Mouse (Mus musculus) forebrain, embryonic 14.5 days (tissue): ENCODE measurements around the gene Rtn4r. TPM values are rescaled to one million over a fixed set of nuclear protein-coding genes. Genes with fewer than 3 reads are reported as not detected.

Source experiments
- ATAC-seq: fragments of 200-750 bp; cut with Nextera tagmentation; 2 replicates; pipeline ENCODE4 v1.8.0; 2017; ENCODE audit warnings: mild to moderate bottlenecking, moderate library complexity
- DNase-seq: peaks from one replicate; pipeline ENCODE4 v3.0.0-alpha.2; 2015; ENCODE audit warnings: low spot score
- H3K27ac ChIP-seq: fragments of 300-500 bp; sonication (generic); 2 replicates; pipeline ENCODE4 v1.5.1; 2014; ENCODE audit warnings: low read depth, mild to moderate bottlenecking, control low read depth, low read length, moderate library complexity
- H3K27me3 ChIP-seq: fragments of 300-500 bp; sonication (generic); replicated peaks from 2 replicates; pipeline ENCODE4 v1.6.1; 2014; ENCODE audit warnings: low read length, control low read depth, mixed read lengths; ENCODE audit not compliant: control insufficient read depth, insufficient read depth
- H3K36me3 ChIP-seq: fragments of 300-500 bp; sonication (generic); 2 replicates; pipeline ENCODE4 v1.6.1; 2014; ENCODE audit warnings: low read length, control low read depth; ENCODE audit not compliant: control insufficient read depth, insufficient read depth
- H3K4me1 ChIP-seq: fragments of 300-500 bp; sonication (generic); 2 replicates; pipeline ENCODE4 v1.6.1; 2014; ENCODE audit warnings: antibody characterized with exemption, low read length, control low read depth; ENCODE audit not compliant: control insufficient read depth, insufficient read depth
- H3K4me2 ChIP-seq: fragments of 300-500 bp; sonication (generic); 2 replicates; pipeline ENCODE4 v1.6.1; 2014; ENCODE audit warnings: mild to moderate bottlenecking, control low read depth, low read length
- H3K4me3 ChIP-seq: fragments of 300-500 bp; sonication (generic); 2 replicates; pipeline ENCODE4 v1.5.1; 2014; ENCODE audit warnings: low read depth, low read length, control low read depth
- H3K9ac ChIP-seq: fragments of 300-500 bp; sonication (generic); 2 replicates; pipeline ENCODE4 v1.6.1; 2014; ENCODE audit warnings: mild to moderate bottlenecking, low read length, control low read depth, moderate library complexity
- H3K9me3 ChIP-seq: fragments of 300-500 bp; sonication (generic); replicated peaks from 2 replicates; pipeline ENCODE4 v1.6.1; 2016; ENCODE audit warnings: low read length, control low read depth, mixed read lengths; ENCODE audit not compliant: control insufficient read depth
- WGBS: fragments of 180-500 bp; shearing (Covaris S2); extraction: QIAGEN DNeasy Blood & Tissue Kit; methylation state at CpG from one replicate; pipeline ENCODE4 v1.1.7; 2014; 5-methylcytosine and 5-hydroxymethylcytosine counted together
- microRNA-seq: library from miRNA; unstranded; fragments of <30 nt; microRNA quantifications from one replicate; pipeline ENCODE4, GENCODE M21; 2016
- polyA plus RNA-seq: library from polyadenylated mRNA; unstranded; fragments of >200 nt; fragmentation: Nextera tagmentation; extraction: Ambion mirVana; gene quantifications from 2 replicates; pipeline ENCODE4 v1.2.1, GENCODE M21; 2014

Gene Rtn4r
- polyA plus RNA-seq, 1 experiment from 2014 or later: 11.0 TPM

- WGBS: 38% methylated on average over 10 of the region's 10 CpGs
- no peak overlapping the region for H3K4me2 ChIP-seq
- H3K4me3 ChIP-seq: no peak overlapping the region
- H3K27ac ChIP-seq: peak overlapping the region; percentile 44; the same call in 1 of the 2 replicates
- no peaks in the 10 kb centered on the region for H3K36me3 ChIP-seq
- ATAC-seq: peak; percentile 23; the same call in 1 of the 2 replicates
- peak; percentile 46 for DNase-seq
- H3K9me3 ChIP-seq: no peaks in the 10 kb centered on the region
- no peaks in the 10 kb centered on the region for H3K27me3 ChIP-seq
- H3K9ac ChIP-seq: 0 out of 2 replicates have a peak overlapping the region, but pooled peaks have one; percentile 13
- peaks cover 17% of the 10 kb centered on the region for H3K4me1 ChIP-seq
Measured at GRCm38 (mm10) chr16:18198365-18199098, 71.1 kb downstream of the Rtn4r start.

DNA sequence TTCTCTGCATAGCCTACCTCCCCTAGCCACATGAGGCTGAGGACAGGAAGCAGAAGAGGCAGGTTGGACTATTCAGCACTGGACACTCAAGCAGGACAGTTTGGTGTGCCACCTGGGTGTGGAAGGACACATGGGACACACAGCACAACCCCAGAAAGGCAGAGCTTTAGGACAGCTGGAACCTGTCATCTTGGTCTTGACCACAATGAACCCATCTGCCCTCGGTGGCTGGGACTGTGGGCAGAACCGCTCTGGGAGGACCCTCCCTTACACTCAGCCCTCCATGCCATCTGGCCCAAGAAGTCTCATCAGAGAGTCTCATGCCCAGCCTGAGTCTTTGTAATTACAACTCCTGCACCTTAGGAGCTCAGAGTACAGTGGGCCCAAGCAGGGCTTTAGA, 72.6 kb downstream of the Rtn4r start:
- H3K27me3 ChIP-seq: no peaks in the 10 kb centered on the region
- WGBS: 83% methylated on average over 2 of the region's 2 CpGs
- no peaks in the 10 kb centered on the region for H3K36me3 ChIP-seq
- DNase-seq (no peak), ATAC-seq (no peak)
- H3K9ac ChIP-seq: no peak overlapping the region
- H3K9me3 ChIP-seq: no peaks in the 10 kb centered on the region
- peaks cover 9% of the 10 kb centered on the region for H3K4me1 ChIP-seq
- H3K4me3 ChIP-seq: no peak overlapping the region
- H3K4me2 ChIP-seq: no peak overlapping the region
- H3K27ac ChIP-seq: no peak overlapping the region

DNA sequence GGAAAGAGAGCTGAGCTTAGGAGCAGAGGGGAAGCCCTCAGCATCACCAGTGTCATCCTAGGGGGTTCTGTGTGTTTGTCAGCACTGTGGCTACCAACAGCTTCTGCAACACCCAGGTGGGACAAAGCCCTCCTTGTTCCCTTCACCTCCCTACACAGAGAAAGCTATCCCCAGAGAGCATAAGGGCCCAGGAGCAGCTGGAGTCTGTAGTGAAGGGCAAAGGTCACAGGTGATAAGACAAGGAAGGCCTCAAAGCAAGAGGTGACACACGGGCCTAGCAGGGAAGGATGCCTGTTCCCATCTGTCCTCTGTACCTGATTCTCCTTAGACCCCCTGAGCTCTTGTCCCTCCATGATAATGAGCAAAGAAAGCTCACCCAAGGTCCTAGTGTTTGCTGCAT, 74.2 kb downstream of the Rtn4r start:
- no peak overlapping the region for H3K4me3 ChIP-seq
- H3K4me2 ChIP-seq: no peak overlapping the region
- 60% methylated on average over 1 of the region's 1 CpGs for WGBS
- H3K4me1 ChIP-seq: peaks cover 7% of the 10 kb centered on the region
- H3K9ac ChIP-seq: no peak overlapping the region
- H3K9me3 ChIP-seq: no peaks in the 10 kb centered on the region
- no peaks in the 10 kb centered on the region for H3K27me3 ChIP-seq
- no peak for DNase-seq
- no peak overlapping the region for H3K27ac ChIP-seq
- H3K36me3 ChIP-seq: no peaks in the 10 kb centered on the region
- no peak for ATAC-seq

Small RNA genes lying within 50 kb of the gene (microRNA-seq; reads per million reads assigned to microRNA genes)
- not detected for gene Mir6366

Other genes with a start within 250 kb of the Rtn4r start
- 0.26 and 0.38 TPM in 2 replicates for gene Gm20518, start 236.0 kb upstream of the Rtn4r start, polyA plus RNA-seq
- 0.06 TPM in 1 of 2 replicates, not detected in the other for gene Tssk1, start 233.4 kb upstream of the Rtn4r start, polyA plus RNA-seq
- 75.3 and 93.1 TPM in 2 replicates for gene Dgcr2, start 229.1 kb upstream of the Rtn4r start, polyA plus RNA-seq
- gene Tssk2, start 229.0 kb upstream of the Rtn4r start, polyA plus RNA-seq: 0.13 and 0.41 TPM in 2 replicates
- gene Ess2, start 216.3 kb upstream of the Rtn4r start, polyA plus RNA-seq: 43.5 and 46.1 TPM in 2 replicates
- not detected in 2 replicates for gene Gsc2, start 212.6 kb upstream of the Rtn4r start, polyA plus RNA-seq
- 113 and 124 TPM in 2 replicates for gene Slc25a1, start 199.4 kb upstream of the Rtn4r start, polyA plus RNA-seq
- gene Vpreb2, start 147.2 kb upstream of the Rtn4r start, polyA plus RNA-seq: 0.32 TPM in 1 of 2 replicates, not detected in the other
- gene Dgcr6, start 74.8 kb upstream of the Rtn4r start, polyA plus RNA-seq: 164 and 179 TPM in 2 replicates
- 3.1 and 3.3 TPM in 2 replicates for gene Prodh, start 37.4 kb upstream of the Rtn4r start, polyA plus RNA-seq
- 0.13 and 0.16 TPM in 2 replicates for gene Ccdc188, start 90.2 kb downstream of the Rtn4r start, polyA plus RNA-seq
- 5.9 and 10.2 TPM in 2 replicates for gene Zdhhc8, start 107.5 kb downstream of the Rtn4r start, polyA plus RNA-seq
- gene Trmt2a, start 121.0 kb downstream of the Rtn4r start, polyA plus RNA-seq: 95.0 and 95.4 TPM in 2 replicates
- 527 and 537 TPM in 2 replicates for gene Ranbp1, start 121.1 kb downstream of the Rtn4r start, polyA plus RNA-seq
- gene Gm49776, start 130.7 kb downstream of the Rtn4r start, polyA plus RNA-seq: 1.8 TPM in 1 of 2 replicates, not detected in the other
- 26.3 and 31.3 TPM in 2 replicates for gene Dgcr8, start 161.6 kb downstream of the Rtn4r start, polyA plus RNA-seq
- gene Tango2, start 220.5 kb downstream of the Rtn4r start, polyA plus RNA-seq: 78.7 and 81.3 TPM in 2 replicates
- 46.8 and 47.8 TPM in 2 replicates for gene Arvcf, start 220.5 kb downstream of the Rtn4r start, polyA plus RNA-seq